Mouse (Mus musculus) neutrophil, adult 5-6 weeks (primary cell): ENCODE data around the gene Eif3j1. TPM values are rescaled to one million over a fixed set of nuclear protein-coding genes. Genes with fewer than 3 reads are reported as not detected.
A peak's percentile ranks its signal among the peaks of the same experiment; 100 is the strongest.
"Not testable (repeated sequence)": the region's sequence is repeated elsewhere in the genome, so short reads cannot be mapped to it uniquely, and the experiment has no call there.

ENCODE experiments used
- ATAC-seq: fragments of 151-379, 151-347 bp; 2 replicates; pipeline ENCODE4 v1.8.0; 2017; ENCODE audit warnings: mild to moderate bottlenecking, moderate TSS enrichment; ENCODE audit not compliant: insufficient number of reproducible peaks, poor library complexity, low FRiP score, severe bottlenecking; ENCODE audit errors: extremely low read depth
- total RNA-seq: library from RNA; stranded (forward); fragments of 200-1000 nt; gene quantifications from 2 replicates; pipeline ENCODE4 v1.2.3, GENCODE M21; 2017

Gene Eif3j1
- 22.3 and 23.2 TPM in 2 replicates for total RNA-seq

DNA sequence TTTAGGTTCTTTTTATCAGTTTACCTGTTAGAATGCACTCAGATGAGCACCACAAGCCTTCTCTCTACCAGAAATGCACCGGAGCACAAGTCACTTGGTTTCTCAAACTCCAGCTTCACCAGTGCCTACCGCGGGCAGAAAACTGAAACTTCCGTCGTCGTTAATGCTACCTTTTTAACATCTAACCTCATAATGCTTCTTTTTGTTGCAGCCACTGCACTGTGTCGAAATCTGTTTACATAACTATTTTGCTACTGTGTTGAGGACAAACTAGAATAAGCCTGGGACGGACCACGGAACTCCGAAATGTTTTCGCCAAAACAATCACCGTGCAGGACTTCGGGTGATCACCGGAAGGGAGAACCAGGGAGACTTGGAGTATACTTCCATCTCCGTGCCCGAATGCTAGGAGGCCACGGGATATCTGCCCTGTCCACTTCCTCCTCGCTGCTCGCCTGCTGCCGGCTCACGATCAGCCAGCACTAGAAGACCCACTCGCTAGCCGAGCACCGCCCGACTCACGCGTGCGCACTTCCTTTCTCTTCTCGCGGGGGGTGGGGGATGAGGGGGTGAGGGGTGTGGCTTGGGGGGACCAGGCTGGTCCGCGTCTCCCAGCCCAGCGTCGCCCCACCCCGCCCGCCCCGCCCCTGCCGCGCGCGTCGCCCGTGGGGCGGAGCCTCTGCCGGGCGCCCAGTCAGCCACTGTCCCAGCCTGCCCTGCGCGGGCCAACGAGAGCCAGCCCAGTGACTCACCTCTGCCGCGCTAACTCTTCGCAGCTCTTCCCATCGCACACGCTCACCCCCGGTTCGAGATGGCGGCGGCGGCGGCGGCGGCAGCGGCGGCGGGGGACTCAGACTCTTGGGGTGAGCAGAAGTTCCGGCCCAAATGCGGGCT is at the start of gene Eif3j1:
Gene Eif3j1, plus strand, starts transcription at position 685 of the 894 bp plus-strand sequence.
- ATAC-seq = peak; percentile 91

DNA sequence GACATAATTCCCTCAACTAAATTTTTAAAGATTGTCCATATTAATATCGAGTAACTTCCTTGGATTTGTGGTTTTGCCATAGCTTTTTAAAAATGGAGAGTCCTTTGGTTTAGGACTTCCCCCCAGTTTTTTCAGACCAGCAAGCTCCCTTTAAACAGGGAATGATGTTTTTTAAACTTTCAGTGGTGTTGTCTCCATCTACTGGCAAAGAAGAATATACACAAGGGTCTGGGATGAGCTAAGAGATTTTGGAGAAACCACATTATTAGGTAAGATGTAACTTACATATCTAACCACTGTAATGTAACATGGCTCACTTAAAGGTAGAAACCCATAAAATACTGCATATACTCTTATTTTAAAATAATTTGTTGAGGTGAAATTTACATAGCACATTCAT is 32.6 kb upstream of the Eif3j1 start:
- no peak for ATAC-seq

- no peak for ATAC-seq
These were observed 19.5 kb upstream of the Eif3j1 start for GRCm38 (mm10) chr2:122008832-122009231.

DNA sequence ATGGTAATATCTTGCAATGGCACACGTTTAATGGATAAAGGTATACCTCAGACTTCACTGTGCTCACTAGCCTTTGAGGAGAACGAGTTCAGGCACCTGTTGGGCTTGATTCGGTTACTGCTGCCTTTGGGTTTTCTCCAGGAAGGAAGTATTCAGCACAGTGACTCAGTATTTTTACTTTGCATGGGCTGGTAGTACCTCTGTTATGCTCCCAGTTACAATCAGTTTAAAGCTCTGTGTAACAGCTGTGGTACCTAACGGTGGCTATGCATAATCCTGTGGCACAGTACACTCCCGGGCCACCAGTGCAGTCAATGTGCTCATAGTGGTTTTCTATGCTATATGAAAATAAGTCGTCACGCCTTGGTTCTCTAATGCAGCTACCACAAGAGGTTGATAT is 16.9 kb upstream of the Eif3j1 start:
- no peak for ATAC-seq

DNA sequence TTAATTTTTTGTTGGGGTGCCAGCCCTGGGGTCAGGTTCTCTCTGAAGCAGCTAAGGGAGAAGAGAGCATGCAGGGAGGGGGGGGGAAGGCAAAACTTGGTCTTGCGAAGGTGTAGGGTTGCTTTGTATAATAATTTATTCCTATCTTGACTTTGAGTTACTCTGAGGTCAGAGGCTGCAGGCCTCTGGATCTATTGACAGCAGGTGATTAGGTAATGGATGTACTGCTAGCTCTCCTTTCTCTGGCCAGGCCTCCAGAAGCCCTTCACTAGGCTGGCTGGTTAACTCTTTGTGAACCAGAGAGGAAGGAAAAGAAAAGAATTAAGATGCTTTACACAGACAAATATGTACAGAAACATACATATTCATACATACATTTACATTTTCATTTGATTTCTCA is 9.6 kb upstream of the Eif3j1 start:
- no peak for ATAC-seq

- ATAC-seq = 0 out of 2 replicates have a peak, but pooled peaks have one; percentile 44
These were observed 6.1 kb upstream of the Eif3j1 start for GRCm38 (mm10) chr2:122022284-122022683.

GRCm38 (mm10) chr2:122027091-122027490 is 1.3 kb upstream of the Eif3j1 start:
- ATAC-seq = not testable (repeated sequence)

GRCm38 (mm10) chr2:122028756-122029700 is 682 bp downstream of the Eif3j1 start:
- ATAC-seq = 0 out of 2 replicates have a peak, but pooled peaks have one; percentile 0

DNA sequence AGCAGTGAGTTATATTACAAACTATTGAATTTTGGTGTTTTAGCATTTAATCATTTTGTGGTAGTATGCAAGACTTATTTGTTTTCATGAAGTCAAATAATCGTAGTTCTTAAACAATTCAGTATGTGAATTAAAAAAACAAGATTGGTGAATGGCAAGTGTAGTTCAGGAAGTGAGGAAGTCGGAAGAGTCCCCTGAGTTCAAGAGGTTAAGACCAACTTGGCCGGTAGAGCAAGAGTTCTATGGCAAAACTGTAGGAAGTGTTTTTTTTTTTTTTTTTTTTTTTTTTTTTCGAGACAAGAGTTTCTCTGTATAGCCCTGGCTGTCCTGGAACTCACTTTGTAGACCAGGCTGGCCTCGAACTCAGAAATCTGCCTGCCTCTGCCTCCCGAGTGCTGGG is 3.6 kb downstream of the Eif3j1 start:
- ATAC-seq = no peak

- no peak for ATAC-seq
These were observed 7.7 kb downstream of the Eif3j1 start for GRCm38 (mm10) chr2:122036064-122036463.

- ATAC-seq = no peak
These were observed 15.6 kb downstream of the Eif3j1 start for GRCm38 (mm10) chr2:122043926-122044325.

DNA sequence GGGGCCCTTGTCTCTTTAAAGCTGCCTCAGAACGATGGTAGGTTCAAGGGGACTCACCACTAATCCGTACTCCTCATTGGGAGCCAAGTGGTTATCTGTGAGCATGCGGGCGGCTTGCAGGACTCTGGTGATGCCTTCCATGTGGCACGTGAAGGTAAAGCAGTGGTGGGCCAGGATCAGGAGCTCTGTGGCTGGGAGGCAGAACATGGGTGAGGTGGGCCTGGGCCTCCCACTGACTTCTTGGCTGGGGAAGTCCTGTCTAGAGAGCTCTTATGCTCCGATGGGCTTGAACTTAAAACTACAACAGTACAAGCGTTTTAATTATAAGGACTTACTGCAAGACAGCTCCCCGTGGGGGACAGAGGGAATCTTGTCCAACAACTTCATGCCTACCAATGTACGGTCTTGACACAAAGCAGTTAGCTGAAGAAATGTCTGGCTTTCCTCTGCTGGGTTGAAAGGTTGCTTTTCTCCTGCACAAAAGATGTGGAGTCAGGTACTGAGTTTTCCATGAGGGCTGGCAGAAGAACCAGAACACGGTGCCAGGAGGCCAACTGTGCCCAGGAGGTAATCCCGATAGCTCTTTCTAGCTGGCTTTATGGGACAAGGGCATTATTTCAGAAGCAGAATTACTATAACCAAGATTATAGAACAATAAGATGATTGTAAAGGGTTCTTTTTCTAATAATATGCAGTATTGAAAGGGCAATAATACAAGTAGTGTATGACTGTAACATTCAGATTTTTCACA is 31.2 kb downstream of the Eif3j1 start:
- ATAC-seq = no peak

- no peak for ATAC-seq
These were observed 37.0 kb downstream of the Eif3j1 start for GRCm38 (mm10) chr2:122065200-122065969.

- ATAC-seq = no peak
These were observed 37.9 kb downstream of the Eif3j1 start for GRCm38 (mm10) chr2:122066241-122066640.

DNA sequence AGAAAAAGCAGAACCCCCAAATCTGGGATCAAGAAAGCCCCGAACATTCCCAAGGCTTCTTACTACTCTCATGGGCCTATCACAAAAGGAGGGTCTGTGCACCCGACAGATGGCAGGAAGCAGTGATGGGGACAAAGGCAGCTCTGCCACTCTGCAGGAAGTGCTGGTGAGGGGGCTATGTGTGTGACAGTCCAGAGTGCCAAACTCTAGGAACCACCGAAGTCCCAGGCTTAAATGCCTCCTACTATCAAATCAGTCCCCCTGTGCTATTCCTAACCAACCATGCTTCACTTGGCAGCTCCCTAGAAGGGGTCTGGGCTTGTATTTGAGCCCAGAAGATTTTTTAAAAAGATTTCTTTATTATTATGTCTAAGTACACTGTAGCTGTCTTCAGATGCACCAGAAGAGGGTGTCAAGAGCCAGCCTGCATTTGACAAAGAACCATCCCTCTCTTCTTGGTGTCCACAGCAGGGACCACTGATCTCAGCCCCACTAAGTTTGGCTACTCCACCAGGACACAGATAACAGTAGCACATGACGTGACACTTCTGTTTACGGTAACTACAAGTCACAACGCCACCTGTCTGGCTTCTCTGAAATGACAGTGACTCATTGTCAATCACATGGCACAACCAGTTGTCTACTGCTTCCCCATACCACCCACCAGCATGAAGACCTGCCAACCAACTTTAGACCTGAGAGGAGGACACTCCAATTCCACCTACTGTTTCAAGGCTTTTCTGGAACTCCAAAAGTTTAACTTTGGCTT is 41.0 kb downstream of the Eif3j1 start:
- peak; percentile 6; the same call in 1 of the 2 replicates for ATAC-seq

DNA sequence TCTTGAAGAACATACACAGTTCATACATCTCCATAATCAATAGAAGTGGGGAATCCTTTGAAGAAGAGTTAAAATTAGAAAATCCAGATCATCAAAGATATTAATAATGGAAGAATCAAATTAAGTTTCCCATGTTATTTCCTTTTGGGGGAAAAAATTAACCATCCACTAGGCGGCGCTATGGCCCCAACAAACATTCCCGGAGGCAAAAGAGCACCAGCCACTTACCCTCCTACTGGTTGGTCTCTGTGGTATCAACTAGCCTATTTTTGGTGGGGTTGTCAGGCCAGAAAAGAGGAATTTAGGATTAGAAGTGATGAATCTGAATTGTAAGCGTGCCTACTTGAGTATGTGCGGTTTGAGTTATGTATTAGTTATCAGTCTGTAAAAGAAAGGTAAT is 41.6 kb downstream of the Eif3j1 start:
- peak; percentile 65; the same call in 1 of the 2 replicates for ATAC-seq

DNA sequence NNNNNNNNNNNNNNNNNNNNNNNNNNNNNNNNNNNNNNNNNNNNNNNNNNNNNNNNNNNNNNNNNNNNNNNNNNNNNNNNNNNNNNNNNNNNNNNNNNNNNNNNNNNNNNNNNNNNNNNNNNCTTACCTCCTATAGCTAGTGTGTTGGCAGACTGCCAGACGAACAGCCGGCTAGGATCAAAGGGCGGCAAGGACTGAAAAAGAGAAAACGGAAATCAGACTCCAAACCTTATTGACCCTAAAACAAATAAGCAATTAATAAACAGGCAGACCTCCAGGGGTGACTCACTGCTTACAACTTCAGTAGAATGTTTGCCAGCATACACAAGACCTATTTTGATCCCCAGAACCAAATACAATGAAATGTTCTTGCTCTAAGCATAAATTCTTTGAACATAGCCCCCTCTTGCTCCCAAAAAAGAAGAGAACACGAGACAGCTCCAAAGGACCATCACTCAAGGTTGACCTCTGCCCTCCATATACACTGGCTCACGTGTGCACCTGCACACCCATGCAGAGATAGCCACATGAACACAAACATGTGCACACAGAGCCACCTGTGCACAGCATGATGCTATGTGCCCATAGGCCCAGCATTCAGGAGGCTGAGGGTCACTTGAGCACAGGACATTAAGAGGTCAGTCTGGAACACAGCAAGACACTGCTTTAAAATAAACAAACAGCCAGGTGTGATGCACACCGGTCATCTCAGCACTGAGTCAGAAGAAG is 53.5 kb downstream of the Eif3j1 start:
- no peak for ATAC-seq
